Mouse (Mus musculus): ENCODE data around the gene 4930578G10Rik.
A peak's percentile ranks its signal among the peaks of the same experiment; 100 is the strongest.
"Not testable (repeated sequence)": the region's sequence is repeated elsewhere in the genome, so short reads cannot be mapped to it uniquely, and the experiment has no call there.

4930578G10Rik gene

DNA sequence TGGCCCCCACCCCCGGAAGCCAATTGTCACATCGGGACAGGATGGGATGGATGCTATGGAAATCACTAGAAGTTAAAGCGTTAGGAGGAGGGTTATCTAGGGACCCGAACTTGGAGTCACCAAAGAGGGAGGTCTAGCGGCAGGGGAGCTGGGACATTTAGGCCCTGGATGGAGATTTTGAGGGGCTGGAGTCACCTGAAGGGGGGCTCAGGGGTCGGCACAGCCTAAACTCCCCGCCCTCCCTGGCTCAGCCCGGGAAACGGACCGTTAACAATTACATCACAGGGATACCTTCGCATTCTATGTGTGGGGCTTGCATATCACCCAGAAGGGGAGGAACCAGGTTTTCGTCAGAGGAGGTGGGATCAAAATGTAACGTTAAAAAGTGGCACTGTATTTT lies at the start of gene 4930578G10Rik:
TSS of gene 4930578G10Rik (plus strand) at position 301 of the 400 bp plus-strand sequence.
- DNase-seq (ENCODE audit: low read depth), result not testable (repeated sequence)

GRCm38 (mm10) chr4:42756477-42756876 lies 21.1 kb downstream of the 4930578G10Rik start, which contains the start of gene Ccl19:
TSS of gene Ccl19 (minus strand) at chr4:42756577.
- not testable (repeated sequence) for DNase-seq (ENCODE audit: low read depth)

- DNase-seq (ENCODE audit: low read depth), result not testable (repeated sequence)
Observed at GRCm38 (mm10) chr4:42773893-42774292, 38.5 kb downstream of the 4930578G10Rik start, which contains the start of gene Ccl21a. TSS of gene Ccl21a (minus strand) at chr4:42773993.

DNA sequence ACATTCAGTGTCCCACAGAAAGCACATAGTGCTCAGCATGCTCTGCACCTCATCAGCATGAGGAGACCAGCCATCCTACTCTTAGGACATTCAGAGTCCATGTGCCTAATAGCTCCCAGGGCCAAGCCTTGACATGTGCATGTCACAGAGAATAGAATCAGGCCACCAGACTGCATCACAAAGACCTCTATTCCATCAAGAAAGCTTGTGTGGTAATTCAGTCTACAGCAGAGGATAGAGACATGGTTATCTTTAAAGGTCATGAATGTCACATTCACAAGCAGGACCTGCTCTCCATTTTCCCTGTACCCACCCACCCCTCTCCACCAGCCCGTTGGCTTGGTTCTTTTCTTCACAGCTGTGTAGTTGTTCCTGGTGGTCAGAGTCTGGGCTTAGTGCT lies 118.4 kb downstream of the 4930578G10Rik start, which contains the start of gene Fam205a1:
TSS of gene Fam205a1 (minus strand) at position 101 of the 400 bp plus-strand sequence.
- not testable (repeated sequence) for DNase-seq (ENCODE audit: low read depth)

DNA sequence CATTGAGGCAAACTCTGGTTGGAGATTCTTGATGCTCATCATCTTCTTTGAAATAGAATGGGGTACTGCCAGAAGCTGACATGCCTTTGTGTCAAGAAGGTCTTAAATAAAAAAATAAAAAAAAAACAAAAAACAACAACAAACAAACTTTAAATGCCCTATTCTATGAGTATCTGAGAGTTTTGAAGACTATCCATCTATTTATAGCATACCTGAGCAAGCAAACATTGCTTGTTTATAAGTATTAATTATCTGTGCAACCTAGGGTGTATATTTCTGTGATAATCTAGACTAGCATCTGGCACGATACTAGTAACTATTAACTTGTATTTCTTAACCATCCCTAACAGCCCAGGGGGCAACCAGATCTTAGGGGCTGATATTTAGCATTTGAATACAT lies 121.3 kb downstream of the 4930578G10Rik start, which contains the start of gene Gm12394:
TSS of gene Gm12394 (minus strand) at position 101 of the 400 bp plus-strand sequence.
- not testable (repeated sequence) for DNase-seq (ENCODE audit: low read depth)

- DNase-seq (ENCODE audit: low read depth), result not testable (repeated sequence)
Observed at GRCm38 (mm10) chr4:42860483-42860882, 125.1 kb downstream of the 4930578G10Rik start.

DNA sequence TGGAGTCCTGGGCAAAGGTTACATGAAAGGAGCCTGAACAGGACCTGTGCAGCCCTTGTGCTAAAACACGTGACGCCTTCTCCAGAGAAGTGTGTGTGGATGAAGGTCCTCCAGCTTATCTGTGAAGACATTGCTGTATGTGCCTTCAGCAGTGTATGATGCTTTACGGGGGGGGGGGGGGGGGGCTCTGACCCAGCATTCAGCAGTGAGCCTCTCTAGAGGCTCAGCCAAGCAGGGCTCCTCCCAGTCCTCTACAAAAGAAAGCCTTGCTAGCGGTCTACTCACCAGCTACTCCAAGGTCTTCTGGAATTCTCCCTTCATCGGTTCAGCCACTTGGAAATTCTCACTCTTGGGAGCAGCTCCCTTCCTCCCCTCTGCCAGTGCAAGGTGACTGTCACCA lies 128.1 kb downstream of the 4930578G10Rik start:
- not testable (repeated sequence) for DNase-seq (ENCODE audit: low read depth)

DNA sequence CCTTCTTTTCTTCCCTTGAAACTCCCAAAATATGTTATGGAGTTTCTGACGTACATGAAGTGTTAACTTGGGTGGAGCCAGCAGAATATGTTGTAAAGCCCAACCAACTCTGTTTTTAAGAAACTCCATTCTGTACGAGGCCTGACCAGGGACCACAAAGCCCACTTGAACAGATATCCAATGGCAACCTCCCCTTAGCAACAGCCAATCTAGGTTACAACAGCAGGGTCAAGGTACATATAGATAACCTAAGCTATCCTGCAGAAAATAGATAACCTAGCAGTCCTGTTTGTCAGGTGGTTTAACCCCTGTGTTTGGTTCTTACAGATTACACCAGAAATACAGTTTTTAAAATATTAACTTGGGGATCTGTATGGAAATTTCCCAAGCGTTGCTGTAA lies 132.0 kb downstream of the 4930578G10Rik start:
- DNase-seq (ENCODE audit: low read depth), result no peak

DNA sequence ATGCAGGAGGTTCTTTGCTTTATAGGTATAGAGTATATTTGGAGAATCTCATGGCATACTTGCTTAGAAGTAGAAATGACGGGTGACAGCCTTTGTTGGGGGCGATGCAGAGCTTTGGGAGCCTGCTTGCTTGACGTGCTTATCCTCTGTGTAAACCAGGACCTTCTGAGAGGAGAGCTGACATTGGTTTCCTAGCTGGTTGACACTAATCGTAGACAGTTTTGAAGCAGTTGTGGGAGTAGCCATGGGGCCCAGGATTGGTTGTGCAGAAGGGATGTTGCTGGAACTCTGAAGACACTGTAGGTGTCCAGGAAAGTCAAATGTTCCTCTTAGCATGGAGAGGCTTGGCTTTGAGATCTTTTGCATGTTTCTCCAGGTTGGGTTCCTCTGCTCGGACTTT lies 132.8 kb downstream of the 4930578G10Rik start:
- DNase-seq (ENCODE audit: low read depth), result no peak

DNA sequence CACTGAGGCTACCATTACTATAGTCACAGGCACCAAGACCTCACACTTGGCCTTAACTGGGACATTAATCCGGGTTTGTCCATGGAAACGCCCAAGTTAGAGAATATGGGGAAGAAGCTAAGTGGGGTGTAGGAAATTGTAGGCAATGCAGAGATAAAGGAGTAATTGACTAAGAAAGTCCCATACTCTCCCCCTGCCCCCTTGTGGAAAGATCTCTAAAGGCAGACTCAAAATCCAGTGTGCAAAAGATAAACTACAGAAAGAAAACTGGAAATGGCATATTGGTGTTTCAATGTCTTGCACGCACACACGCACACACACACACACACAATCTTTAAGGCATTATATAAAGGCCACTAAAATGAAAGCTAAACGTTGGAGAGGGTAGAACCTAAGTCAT lies 135.4 kb downstream of the 4930578G10Rik start:
- DNase-seq (ENCODE audit: low read depth), result no peak

GRCm38 (mm10) chr4:42872151-42872550 lies 136.8 kb downstream of the 4930578G10Rik start:
- DNase-seq (ENCODE audit: low read depth), result no peak

- no peak for DNase-seq (ENCODE audit: low read depth)
Observed at GRCm38 (mm10) chr4:42872746-42873435, 137.5 kb downstream of the 4930578G10Rik start.

- no peak for DNase-seq (ENCODE audit: low read depth)
Observed at GRCm38 (mm10) chr4:42874134-42874533, 138.8 kb downstream of the 4930578G10Rik start, which contains the start of gene Fam205c. TSS of gene Fam205c (minus strand) at chr4:42874234.

DNA sequence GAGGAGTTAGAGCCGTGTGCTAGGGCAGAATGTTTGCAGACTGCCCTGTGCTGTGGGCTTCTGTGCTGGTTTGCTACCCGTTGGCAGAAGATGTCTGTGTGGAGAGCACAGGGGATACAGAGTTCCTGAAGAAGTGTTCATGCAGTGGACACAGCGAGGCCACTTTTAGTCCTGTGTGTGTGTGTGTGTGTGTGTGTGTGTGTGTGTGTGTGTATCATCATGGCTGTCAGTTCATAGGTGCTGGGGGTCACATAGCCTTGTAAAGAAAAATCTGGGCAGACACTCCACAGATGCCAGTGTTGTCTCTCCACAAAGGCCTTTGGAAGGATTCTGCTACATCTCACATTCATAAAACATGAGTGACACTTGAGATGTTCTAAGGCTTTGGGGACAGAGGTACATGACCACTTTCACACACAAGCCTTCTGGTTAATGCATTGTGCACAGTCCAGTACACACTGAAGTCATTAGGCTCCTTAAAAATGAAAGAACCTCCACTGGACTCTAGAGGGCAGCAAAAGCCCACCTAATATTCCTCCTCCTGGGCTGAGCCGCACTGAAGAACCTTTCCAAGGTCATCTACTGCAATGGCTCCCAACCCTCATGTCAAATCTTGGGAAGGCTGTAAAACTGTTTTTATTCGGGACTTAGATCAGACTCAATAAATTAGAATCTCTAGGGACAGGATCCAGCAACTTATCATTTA lies 141.4 kb downstream of the 4930578G10Rik start:
- DNase-seq (ENCODE audit: low read depth), result peak; percentile 26

DNA sequence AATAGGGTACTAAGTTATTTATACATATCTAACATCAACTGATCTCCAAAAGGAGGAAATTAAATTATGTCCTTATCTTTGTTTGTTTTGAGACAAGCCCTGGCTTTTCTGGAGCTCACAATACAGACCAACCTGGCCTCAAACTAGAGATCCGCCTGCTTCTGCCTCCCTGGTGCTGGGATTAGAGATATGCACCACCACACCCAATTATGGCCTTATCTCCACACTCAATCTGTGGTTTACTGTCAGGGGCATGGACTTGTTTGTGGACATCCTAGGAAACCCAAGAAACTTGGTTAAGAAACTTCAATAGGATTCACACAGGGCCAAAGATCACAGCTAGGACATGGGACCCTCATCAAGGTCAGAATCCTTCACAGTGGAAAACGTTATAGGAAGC lies 142.3 kb downstream of the 4930578G10Rik start:
- DNase-seq (ENCODE audit: low read depth), result no peak

- no peak for DNase-seq (ENCODE audit: low read depth)
Observed at GRCm38 (mm10) chr4:42879829-42880676, 144.7 kb downstream of the 4930578G10Rik start.

GRCm38 (mm10) chr4:42880677-42880948 lies 145.3 kb downstream of the 4930578G10Rik start:
- no peak for DNase-seq (ENCODE audit: low read depth)

DNA sequence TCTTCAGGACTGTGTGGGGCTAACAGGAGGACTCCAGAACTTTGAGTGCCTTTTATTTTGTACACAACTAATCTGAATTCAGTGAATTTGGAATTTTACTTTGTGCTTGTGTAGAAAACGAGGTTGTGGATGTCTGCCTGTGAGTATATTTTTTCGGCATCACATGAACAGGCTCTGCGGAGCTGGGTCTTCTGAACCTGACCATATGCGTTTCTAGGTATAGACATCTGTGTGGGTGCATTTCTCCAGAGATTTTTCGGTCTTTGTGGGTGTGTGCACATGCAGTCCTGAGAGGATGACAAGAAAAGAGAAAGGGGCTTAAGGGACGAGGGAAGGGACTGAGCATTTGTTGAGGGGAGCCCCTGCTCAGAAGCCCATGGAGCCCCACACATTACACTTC lies 151.6 kb downstream of the 4930578G10Rik start:
- DNase-seq (ENCODE audit: low read depth), result no peak

DNA sequence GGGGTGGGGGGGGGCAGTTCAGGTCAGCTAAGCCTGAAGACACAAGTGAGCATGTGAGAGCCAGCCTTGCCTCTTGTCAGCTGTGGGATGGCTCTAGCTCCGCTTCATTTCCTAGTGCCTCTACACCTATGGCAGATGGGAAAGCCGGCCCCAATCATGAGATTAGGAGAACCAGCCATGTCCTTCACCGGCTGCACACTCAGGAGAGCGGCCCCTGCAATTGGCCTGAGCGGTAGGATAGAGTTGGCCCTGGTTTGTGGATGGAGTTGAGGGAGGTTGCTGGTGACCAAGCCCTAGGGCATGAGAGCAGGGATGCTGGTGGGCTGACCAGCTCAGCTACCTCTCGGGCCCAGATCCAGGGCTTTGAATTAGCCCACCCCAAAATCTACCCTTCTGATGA lies 153.5 kb downstream of the 4930578G10Rik start:
- no peak for DNase-seq (ENCODE audit: low read depth)

DNA sequence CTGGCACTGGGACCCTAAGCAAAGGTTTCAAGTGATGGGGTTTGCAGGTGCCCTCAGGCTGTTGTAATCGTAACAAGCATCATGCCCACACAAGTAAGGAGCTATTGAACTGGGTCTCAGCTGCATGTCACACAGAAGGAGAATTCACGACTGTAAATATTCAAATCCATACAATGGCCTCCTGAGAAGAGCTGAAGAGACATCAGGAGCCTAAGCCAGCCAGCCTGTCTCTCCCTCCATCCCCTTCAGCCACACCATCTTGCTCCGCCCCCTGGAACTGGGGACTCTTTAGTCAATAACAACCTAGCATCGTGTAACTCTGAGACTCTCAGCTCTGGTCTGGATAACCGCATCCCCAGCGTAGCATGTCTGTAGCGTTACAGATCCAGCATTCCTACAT lies 155.8 kb downstream of the 4930578G10Rik start:
- no peak for DNase-seq (ENCODE audit: low read depth)

DNA sequence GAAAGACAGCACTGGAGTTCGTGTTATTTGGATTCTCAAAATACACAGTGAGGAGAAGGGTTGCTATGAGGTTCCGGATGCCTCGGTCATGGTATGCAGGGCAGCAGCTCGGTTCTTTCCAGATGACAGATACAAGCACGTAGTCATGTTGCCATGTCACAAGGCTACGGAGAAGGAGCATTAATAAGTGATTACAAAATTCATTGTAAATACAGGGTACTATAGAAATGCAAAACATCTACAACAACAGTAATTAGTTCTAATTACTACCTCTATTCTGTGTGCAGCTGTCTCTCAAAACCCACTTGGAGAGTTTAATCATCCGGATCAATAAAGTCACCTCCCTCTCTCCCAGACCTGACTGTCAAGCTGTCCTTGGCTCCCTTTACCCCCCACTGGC lies 159.8 kb downstream of the 4930578G10Rik start:
- no peak for DNase-seq (ENCODE audit: low read depth)

Data from fibroblast of lung, adult 2 months (primary cell).